Mouse (Mus musculus): ENCODE data around the gene Actrt1. TPM values are rescaled to one million over a fixed set of nuclear protein-coding genes. Genes with fewer than 3 reads are reported as not detected.

The Actrt1 gene
- not detected in 2 replicates for polyA plus RNA-seq (2015; fragmentation: Nextera tagmentation; extraction: Ambion mirVana)

- H3K9me3 ChIP-seq = no peaks in the 10 kb centered on the region
- no peak within 1 kb of the TSS for H3K27ac ChIP-seq (replicated peaks)
- no peaks in the 10 kb centered on the region for H3K4me1 ChIP-seq (replicated peaks)
- no peak within 1 kb of the TSS for H3K9ac ChIP-seq
- no peaks in the 10 kb centered on the region for H3K36me3 ChIP-seq
- ATAC-seq (ENCODE audit: low FRiP score, low read depth) = no peak
- no peak within 1 kb of the TSS for H3K4me3 ChIP-seq
- no peaks in the 10 kb centered on the region for H3K27me3 ChIP-seq
- H3K4me2 ChIP-seq = no peak within 1 kb of the TSS
These were observed at the start of gene Actrt1 for GRCm38 (mm10) chrX:46328707-46329106. TSS of gene Actrt1 (plus strand) at chrX:46329007.

- Histone ChIP-seq H3K27ac (replicated peaks) (no peak overlapping the region), H3K27me3 (no peaks in the 10 kb centered on the region), H3K9ac (no peak overlapping the region), H3K4me3 (no peak overlapping the region), H3K36me3 (no peaks in the 10 kb centered on the region), H3K4me1 (replicated peaks) (no peaks in the 10 kb centered on the region), H3K4me2 (no peak overlapping the region), H3K9me3 (no peaks in the 10 kb centered on the region)
- ATAC-seq (ENCODE audit: low FRiP score, low read depth) = no peak
- 66% methylated on average over 1 of the region's 1 CpGs for WGBS
These were observed 2.8 kb downstream of the Actrt1 start for GRCm38 (mm10) chrX:46331463-46332115.
